Mouse (Mus musculus): Measurements from ENCODE around the gene Clic5.

- no peak for TF ChIP-seq POLR2A (IDR thresholded peaks at IDR 0.05; ENCODE audit: control insufficient read depth, low read depth, low read length)
- no peak for TF ChIP-seq CTCF (IDR thresholded peaks at IDR 0.05; ENCODE audit: control insufficient read depth, insufficient read depth, insufficient replicate concordance, low read depth, low read length)
Observed at GRCm38 (mm10) chr17:44148109-44148846, 40.1 kb upstream of the Clic5 start.

Data from testis, adult 2 months (tissue).